Mouse (Mus musculus) ES-E14 (cell line): ENCODE measurements around the gene Morn5. TPM values are rescaled to one million over a fixed set of nuclear protein-coding genes. Genes with fewer than 3 reads are reported as not detected.

Source experiments
- DNase-seq: peaks from one replicate; pipeline ENCODE4 v3.0.0-alpha.2; 2013; ENCODE audit warnings: low read depth, low spot score
- H3K27ac ChIP-seq: 2 replicates; pipeline ENCODE4 v1.5.1; 2012; ENCODE audit warnings: low read depth, mild to moderate bottlenecking, low read length, moderate library complexity, mixed read lengths; ENCODE audit not compliant: poor library complexity, insufficient read depth, severe bottlenecking
- H3K36me3 ChIP-seq: 2 replicates; pipeline ENCODE4 v1.6.1; 2012; ENCODE audit warnings: mild to moderate bottlenecking, low read length, moderate library complexity, mixed read lengths; ENCODE audit not compliant: control insufficient read depth, poor library complexity, insufficient read depth, severe bottlenecking
- H3K4me1 ChIP-seq, 2 experiments: fragments of 150-350 bp in 1 of 2; sonication (generic) in 1 of 2; 2 replicates each; pipeline ENCODE4 v1.6.1; 2012; ENCODE audit warnings: low read length in 2 of 2, mild to moderate bottlenecking in 1 of 2, mixed read lengths in 1 of 2; ENCODE audit not compliant: control insufficient read depth in 2 of 2, insufficient read depth in 2 of 2, poor library complexity in 1 of 2
- H3K4me3 ChIP-seq, 2 experiments: fragments of 150-350 bp in 1 of 2; sonication (generic) in 1 of 2; 2 replicates each; pipeline ENCODE4 v1.5.1; 2012; ENCODE audit warnings: low read length in 2 of 2, low read depth in 1 of 2, mild to moderate bottlenecking in 1 of 2, mixed read lengths in 1 of 2; ENCODE audit not compliant: insufficient read depth in 1 of 2, poor library complexity in 1 of 2, severe bottlenecking in 1 of 2
- H3K9ac ChIP-seq: 2 replicates; pipeline ENCODE4 v1.6.1; 2012; ENCODE audit warnings: low read depth, mild to moderate bottlenecking, low read length, mixed read lengths; ENCODE audit not compliant: poor library complexity, insufficient read depth, severe bottlenecking
- H3K9me3 ChIP-seq: fragments of 150-350 bp; sonication (generic); 2 replicates; pipeline ENCODE4 v1.6.1; 2012; ENCODE audit warnings: low read depth, mild to moderate bottlenecking, low read length; ENCODE audit not compliant: control insufficient read depth, insufficient read depth
- CHD2 ChIP-seq: IDR thresholded peaks from 2 replicates; pipeline ENCODE4 v1.6.1; 2014; ENCODE audit warnings: mild to moderate bottlenecking, low read depth, low read length, inconsistent platforms
- HCFC1 ChIP-seq: IDR thresholded peaks from 2 replicates; pipeline ENCODE4 v1.6.1; 2012; ENCODE audit warnings: low read length, inconsistent platforms, borderline replicate concordance; ENCODE audit not compliant: insufficient read depth
- MAFK ChIP-seq: IDR thresholded peaks from 2 replicates; pipeline ENCODE4 v1.6.1; 2014; ENCODE audit warnings: mild to moderate bottlenecking, low read depth, low read length, inconsistent platforms; ENCODE audit not compliant: insufficient read depth
- ZC3H11A ChIP-seq: IDR thresholded peaks from 2 replicates; pipeline ENCODE4 v1.6.1; 2012; ENCODE audit warnings: low read depth, mild to moderate bottlenecking, inconsistent platforms, low read length, borderline replicate concordance
- ZNF384 ChIP-seq: IDR thresholded peaks from 2 replicates; pipeline ENCODE4 v1.6.1; 2012; ENCODE audit warnings: low read depth, low read length, inconsistent platforms
- in situ Hi-C, 2 experiments: fragments of 600-800 bp; cut with MboI; formaldehyde crosslinking; loops; one replicate each; pipeline ENCODE4 v1.15.1; 2025; ENCODE audit warnings: low sequenced_read_pairs in 2 of 2, inconsistent platforms in 1 of 2; ENCODE audit not compliant: unreplicated experiment in 2 of 2
- total RNA-seq: library from RNA; depleted of rRNA; stranded (reverse); fragments of 300-350 nt; gene quantifications from 2 replicates; pipeline ENCODE4 v1.2.3, GENCODE M21; 2012; rRNA removed

Morn5 gene
- total RNA-seq, 1 experiment: not detected

DNA sequence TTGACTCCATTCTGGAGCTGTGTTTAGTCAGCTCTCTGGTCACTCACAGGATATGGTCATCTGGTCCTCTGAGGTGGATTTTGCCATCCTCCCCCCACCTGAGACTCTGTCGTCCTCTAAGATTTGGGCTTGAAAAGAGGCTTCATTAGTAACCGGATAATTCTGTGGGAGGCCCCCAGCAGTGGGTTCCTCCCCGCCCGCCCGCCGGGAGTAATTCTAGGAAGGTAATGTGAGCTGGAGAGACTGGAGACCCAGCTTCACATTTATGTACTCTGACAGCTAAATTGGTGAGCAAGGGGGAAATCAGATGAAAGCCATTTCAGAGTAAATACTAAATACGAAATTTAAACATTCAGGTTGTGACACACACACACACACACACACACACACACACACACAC is 59.4 kb downstream of the Morn5 start:
- Histone ChIP-seq H3K36me3 (no peaks in the 10 kb centered on the region), H3K9ac (no peak overlapping the region), H3K9me3 (no peaks in the 10 kb centered on the region), H3K4me3 (no peak overlapping the region), H3K4me1 (peaks cover 0 to 2% of the 10 kb centered on the region in 2 experiments; a peak in 1 of 4 replicates), H3K27ac (no peak overlapping the region)
- no peak for DNase-seq
- no peak for TF ChIP-seq CHD2
- in situ Hi-C loops: no loop called here

DNA sequence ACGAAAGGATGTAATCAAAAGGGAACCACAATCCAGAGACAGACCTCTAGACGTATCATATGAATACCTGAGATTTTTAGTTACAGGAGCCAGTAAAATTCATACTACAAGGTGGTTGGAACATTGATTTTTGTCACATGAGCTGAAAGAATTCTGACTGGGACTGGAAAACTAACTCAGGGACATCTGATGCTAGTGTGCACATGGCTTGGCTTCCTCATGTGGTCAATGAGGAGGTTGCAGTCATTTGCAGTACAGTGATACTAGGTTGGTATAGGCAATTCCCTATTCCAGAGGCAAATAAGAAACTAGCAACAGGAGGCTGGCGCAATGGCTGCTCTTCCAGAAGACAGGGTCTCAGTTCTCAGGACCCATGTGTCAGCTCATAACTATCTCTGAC is 63.4 kb downstream of the Morn5 start:
- Histone ChIP-seq H3K9me3 (no peaks in the 10 kb centered on the region), H3K4me1 (no peaks in the 10 kb centered on the region), H3K27ac (no peak overlapping the region), H3K9ac (no peak overlapping the region), H3K4me3 (no peak overlapping the region), H3K36me3 (peaks cover 6% of the 10 kb centered on the region)
- in situ Hi-C loops: no loop called here
- DNase-seq: no peak
- TF ChIP-seq ZC3H11A: no peak
- TF ChIP-seq CHD2: no peak
- no peak for TF ChIP-seq MAFK
- no peak for TF ChIP-seq HCFC1
- no peak for TF ChIP-seq ZNF384

DNA sequence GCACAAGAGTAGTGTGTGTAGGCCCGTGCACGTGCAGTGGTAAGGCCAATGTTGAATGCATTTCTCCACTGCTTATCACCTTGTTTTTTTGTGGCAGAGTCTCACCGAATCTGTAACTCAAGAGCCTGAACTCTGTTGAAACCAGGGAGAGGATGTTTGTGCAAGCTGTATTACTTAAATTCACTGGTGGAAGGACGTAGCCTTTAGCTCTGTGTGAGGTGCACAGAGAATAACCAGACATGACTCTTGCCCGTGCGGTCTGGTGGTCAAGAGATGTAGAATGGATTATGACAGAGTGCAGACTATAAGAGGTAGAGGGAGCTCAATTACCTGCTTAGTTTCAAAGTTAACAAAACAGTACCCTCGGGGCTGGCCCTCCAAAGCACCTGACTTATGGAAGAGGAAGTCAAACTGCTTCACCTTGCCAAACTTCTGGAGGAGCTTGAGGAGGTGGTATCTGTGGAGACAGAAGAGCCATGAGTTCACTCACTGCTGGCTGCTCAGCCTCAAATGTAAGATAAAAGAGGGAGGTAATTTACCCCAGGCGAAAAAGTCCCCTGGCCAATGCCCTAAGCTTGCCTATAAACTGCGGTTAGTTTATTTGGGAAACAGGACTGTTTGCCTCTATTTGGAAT is 77.7 kb downstream of the Morn5 start:
- Histone ChIP-seq H3K9ac (no peak overlapping the region), H3K9me3 (no peaks in the 10 kb centered on the region), H3K4me3 (no peak overlapping the region), H3K4me1 (no peaks in the 10 kb centered on the region), H3K36me3 (peaks cover 32% of the 10 kb centered on the region), H3K27ac (no peak overlapping the region)
- no peak for TF ChIP-seq CHD2
- TF ChIP-seq ZC3H11A: no peak
- no peak for TF ChIP-seq ZNF384
- TF ChIP-seq HCFC1: no peak
- no peak for TF ChIP-seq MAFK
- DNase-seq: no peak
- in situ Hi-C loops: no loop called here

DNA sequence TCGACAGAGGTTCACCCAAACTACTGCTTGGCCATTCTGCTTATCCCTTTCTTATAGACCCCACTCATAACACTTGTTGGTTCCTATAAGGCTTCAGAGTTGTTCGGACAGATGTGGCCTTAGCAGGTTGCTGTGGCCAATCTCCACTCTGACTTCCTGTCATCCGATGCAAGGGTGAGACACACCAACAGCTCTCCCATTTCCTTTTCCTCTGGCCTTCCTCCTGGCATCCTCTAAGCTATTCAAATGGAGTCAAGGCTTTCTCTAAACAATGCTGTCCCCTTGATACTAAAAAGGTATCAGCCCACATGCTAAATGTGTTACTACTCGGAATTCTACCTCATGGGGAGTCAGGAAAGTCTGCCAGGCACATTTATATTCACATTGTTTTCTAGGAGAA is 78.7 kb downstream of the Morn5 start:
- H3K36me3 ChIP-seq: peaks cover 26% of the 10 kb centered on the region
- H3K27ac ChIP-seq: no peak overlapping the region
- H3K9ac ChIP-seq: no peak overlapping the region
- no peak for TF ChIP-seq MAFK
- no peak for TF ChIP-seq HCFC1
- TF ChIP-seq ZNF384: no peak
- TF ChIP-seq ZC3H11A: no peak
- TF ChIP-seq CHD2: no peak
- no peaks in the 10 kb centered on the region for H3K9me3 ChIP-seq
- H3K4me3 ChIP-seq: no peak overlapping the region
- in situ Hi-C loops: no loop called here
- no peak for DNase-seq
- no peaks in the 10 kb centered on the region for H3K4me1 ChIP-seq

DNA sequence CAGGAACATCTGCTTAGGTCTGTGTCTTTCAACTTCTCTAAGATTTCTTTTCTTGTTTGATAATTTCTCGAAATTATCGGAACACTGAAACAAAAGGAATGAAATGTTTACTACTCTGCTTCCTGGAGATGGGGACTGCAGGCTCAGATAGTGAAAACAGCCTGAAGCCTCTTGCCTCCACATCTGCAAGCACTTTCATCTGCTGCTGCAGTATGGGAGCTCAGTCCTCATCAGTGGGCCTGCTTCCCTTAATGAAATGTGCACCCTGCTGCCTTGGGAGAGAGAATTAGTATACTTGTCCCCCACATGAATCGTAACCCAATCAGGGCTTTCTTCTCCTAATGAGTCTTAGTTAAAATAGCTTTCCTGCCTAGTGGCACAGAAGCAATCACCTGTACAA is 79.8 kb downstream of the Morn5 start:
- Histone ChIP-seq H3K4me3 (no peak overlapping the region), H3K9me3 (no peaks in the 10 kb centered on the region), H3K36me3 (peaks cover 19% of the 10 kb centered on the region), H3K27ac (no peak overlapping the region), H3K4me1 (no peaks in the 10 kb centered on the region), H3K9ac (no peak overlapping the region)
- in situ Hi-C loops: no loop called here
- TF ChIP-seq ZC3H11A (no peak), MAFK (no peak), ZNF384 (no peak), HCFC1 (no peak), CHD2 (no peak)
- no peak for DNase-seq

Other genes starting within 250 kb of the Morn5 start
- 0.16 and 0.31 TPM in 2 replicates for gene Ttll11, start 69.5 kb upstream of the Morn5 start, total RNA-seq
- gene Ndufa8, start 52 bp upstream of the Morn5 start, total RNA-seq: 80.0 and 89.0 TPM in 2 replicates
- gene Lhx6, start 56.0 kb downstream of the Morn5 start, total RNA-seq: 1.8 and 2.5 TPM in 2 replicates
- gene Mrrf, start 86.9 kb downstream of the Morn5 start, total RNA-seq: 8.4 and 9.1 TPM in 2 replicates
- 16.5 and 22.1 TPM in 2 replicates for gene Rbm18, start 87.3 kb downstream of the Morn5 start, total RNA-seq
- gene Ptgs1, start 181.0 kb downstream of the Morn5 start, total RNA-seq: 8.7 and 9.0 TPM in 2 replicates